Mouse (Mus musculus): ENCODE measurements around the gene Pdcd6.

DNA sequence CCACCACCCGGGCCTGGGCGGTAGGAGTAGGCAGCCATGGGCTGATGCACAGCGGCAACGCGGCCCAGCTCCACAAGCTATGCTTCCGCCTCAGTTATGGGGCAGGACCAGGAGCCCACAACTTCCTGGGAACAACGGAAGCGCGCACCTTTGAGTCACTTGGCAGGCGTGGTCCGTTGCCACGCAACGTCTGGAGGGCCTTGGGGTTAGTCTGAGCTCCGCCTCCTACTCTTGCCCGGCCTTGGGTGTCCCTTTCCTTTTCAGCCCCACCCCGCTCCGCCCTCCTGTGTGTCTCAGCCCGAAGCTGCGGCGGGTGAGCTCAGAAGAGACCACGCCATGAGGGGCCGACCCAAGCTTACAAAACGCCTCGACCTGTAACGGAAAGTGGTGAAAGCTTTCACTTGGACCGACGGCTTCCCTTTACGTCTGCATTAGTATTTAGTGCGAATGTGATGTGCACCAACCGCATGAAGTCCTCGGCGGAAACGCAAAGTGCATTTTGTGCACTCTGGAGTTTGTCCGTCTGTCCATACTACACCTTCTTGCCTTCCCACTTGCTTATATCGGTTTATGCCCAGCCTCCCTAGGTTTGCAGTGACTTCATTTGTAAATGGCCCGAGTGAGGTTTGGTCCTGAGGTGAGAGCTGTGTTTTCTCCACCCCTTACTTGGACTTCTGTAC, at the start of gene Pdcd6:
- TF ChIP-seq MAFK (IDR thresholded peaks at IDR 0.05; ENCODE audit: insufficient read depth, low read depth, low read length), result no peak
- no peak for TF ChIP-seq HCFC1 (IDR thresholded peaks at IDR 0.05; ENCODE audit: borderline replicate concordance, insufficient read depth, low read length)
